Mouse (Mus musculus) lung, postnatal 4 days (tissue): ENCODE data around the gene Lsm7.

Experiments
- DNase-seq, 2 experiments: peaks; one replicate each; pipeline ENCODE4 v3.0.0; 2021

Lsm7 gene

DNA sequence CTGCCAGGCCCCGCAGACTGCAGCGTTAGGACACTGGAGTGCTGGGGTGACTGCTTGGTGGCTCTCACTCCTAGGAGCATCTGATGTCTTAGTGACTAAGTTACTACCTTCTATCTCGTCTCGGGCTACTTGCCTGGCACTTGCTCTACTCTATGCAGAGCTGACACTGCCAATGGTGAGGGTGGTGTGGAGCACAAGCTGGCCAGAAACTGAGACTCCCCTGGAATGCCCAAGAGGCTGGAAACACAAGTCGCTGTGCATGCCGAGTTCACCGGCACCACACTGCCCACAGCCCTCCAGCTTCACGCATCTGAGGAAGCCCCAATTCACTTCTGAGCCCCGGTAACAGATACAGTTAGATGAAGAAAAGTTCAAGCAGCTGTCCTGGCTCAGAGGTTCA is 19.0 kb upstream of the Lsm7 start:
- DNase-seq: no peak

DNA sequence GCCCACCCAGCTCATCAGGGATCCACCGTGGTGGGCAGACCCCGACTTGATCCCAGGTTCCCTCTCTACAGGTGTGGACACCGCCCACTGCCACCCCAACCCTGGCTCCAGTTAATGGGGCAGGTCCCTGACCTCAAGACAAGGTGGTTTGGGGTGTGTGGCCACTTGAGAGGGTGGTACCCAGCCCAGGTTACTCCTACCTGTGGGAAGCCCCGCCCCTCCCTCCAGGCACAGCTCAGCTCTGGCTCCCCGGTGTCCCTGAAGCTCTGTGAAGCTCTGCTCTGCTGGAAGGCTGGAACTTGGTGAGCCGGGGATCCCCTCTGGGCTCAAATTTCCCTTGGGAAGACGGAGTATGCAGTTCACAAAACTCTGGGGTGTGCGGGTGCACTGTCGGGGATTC is 16.6 kb upstream of the Lsm7 start, which contains the start of gene Tmprss9:
TSS of gene Tmprss9 (plus strand) at position 268 of the 400 bp plus-strand sequence.
- no peak for DNase-seq

GRCm38 (mm10) chr10:80870993-80871392 is 16.0 kb upstream of the Lsm7 start:
- no peak for DNase-seq

DNA sequence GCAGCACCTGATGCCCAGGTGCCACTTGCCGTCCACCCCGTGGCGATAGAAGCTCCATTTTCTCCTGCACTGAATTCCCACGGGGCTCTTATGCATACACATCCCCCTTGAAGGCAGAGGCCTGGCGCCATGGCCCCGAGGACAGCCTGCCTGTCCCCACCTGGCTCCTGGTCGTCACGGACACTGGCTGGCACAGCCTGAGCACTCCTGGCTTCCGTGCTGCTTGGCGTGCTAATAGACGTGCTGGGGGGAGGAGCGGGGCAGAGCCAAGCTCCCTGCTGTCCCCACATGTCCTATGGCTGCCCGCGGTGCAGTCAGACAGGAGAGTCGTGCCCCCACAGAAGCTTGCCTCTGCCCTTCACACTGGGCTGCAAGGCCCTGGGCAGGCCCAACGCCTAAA is 9.4 kb upstream of the Lsm7 start:
- DNase-seq: no peak

DNA sequence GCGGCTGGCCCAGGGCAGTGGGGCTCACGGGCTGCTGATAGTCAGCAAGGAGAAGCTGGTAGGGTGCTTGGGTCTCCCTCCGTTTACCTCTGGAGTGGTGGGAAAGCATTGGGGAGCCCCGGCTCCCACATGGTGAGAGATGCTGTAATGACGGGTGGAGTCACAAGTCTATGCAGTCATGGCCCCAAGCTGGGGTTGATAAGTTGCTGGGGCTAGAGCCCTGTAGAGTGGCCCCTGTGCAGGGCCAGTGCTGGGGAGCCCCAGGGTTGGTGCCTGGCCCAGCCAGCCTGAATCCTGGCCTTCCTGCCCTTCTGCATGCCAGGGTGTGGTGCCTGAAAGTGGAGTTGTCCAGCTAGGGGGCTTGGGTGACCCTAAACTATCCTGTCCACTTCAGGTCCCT is 7.3 kb upstream of the Lsm7 start:
- DNase-seq: no peak

- no peak for DNase-seq
Measured at GRCm38 (mm10) chr10:80858350-80858935, 3.4 kb upstream of the Lsm7 start.

- DNase-seq: no peak
Measured at GRCm38 (mm10) chr10:80857848-80858247, 2.8 kb upstream of the Lsm7 start.

DNA sequence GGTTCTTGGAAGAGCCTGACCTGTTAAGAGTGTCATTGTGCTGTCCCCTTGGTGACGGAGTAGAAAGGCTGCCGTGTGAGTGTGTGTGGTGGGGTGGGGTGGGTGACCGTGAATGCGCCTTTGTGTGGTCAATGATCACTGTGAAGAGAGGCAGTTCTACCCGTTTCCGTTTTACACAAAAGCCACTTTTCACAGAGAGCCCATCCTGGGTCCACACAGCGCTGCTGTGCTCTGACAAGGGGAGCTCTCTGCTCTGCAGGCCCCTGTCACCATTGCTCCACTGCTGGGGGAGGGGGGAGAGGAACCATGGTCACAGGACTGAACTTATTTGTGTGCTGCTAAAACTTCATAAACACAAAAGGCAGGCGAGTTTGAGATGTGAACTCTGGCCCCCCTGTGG is 2.4 kb upstream of the Lsm7 start:
- no peak for DNase-seq

GRCm38 (mm10) chr10:80856908-80857307 is 1.9 kb upstream of the Lsm7 start:
- DNase-seq: no peak

DNA sequence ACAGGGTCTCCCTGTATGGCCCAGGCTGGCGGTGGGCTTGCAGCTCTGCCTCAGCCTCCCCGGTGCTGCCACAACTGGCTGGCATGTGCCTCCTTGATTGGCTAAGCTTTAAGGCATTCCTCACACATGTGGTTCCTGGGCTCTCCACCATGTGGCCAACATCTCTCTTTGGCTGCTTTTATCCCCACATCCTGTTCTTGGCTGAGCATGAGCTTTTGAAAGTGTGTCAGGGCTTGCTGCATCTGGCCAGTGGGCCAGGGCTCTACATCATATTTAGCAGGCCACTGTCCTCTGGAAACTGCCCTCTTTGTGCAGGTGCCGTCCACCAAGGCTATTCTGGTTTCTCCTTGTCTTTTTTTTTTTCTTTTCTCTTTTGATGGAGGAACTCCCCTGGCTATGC is 1.3 kb upstream of the Lsm7 start:
- no peak for DNase-seq

DNA sequence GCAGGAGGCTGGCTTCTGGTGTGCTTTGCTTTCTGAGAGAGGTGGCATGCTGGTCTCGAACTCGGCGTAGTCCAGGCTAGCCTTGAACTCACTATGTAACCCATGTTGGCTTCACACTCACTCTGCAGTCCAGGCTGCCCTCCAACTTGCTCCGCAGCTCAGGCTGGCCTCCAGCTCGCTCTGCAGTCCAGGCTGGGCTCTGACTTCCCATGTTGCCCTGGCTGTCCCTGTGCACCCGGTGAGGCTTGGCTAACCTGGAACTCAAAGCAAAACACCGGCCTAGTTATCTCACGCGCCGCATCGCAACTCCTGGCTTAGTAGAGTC is 702 bp upstream of the Lsm7 start:
- DNase-seq: peak in 1 of 2 experiments; percentile 16

GRCm38 (mm10) chr10:80848571-80848970 is 6.4 kb downstream of the Lsm7 start:
- DNase-seq: peak; percentile 77 to 78

DNA sequence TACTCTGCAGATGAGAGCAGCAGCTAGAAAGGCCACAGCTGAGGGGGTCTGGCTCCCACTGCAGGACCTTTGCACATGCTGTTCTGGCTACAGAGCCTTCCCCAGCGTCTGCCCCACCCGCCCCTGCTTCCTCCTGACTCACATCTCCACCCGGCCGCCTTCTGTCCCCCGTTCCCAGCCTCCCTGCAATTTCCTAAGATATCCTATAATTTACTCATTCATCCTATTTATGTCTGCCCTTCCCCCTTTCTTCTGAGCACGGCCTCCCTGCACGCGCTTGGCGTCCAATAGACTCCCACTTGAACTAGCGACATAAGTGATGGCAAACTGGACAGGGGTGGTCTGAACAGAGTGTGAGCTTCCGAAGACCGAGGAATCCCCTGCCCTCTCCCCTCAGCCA is 9.3 kb downstream of the Lsm7 start:
- no peak for DNase-seq

DNA sequence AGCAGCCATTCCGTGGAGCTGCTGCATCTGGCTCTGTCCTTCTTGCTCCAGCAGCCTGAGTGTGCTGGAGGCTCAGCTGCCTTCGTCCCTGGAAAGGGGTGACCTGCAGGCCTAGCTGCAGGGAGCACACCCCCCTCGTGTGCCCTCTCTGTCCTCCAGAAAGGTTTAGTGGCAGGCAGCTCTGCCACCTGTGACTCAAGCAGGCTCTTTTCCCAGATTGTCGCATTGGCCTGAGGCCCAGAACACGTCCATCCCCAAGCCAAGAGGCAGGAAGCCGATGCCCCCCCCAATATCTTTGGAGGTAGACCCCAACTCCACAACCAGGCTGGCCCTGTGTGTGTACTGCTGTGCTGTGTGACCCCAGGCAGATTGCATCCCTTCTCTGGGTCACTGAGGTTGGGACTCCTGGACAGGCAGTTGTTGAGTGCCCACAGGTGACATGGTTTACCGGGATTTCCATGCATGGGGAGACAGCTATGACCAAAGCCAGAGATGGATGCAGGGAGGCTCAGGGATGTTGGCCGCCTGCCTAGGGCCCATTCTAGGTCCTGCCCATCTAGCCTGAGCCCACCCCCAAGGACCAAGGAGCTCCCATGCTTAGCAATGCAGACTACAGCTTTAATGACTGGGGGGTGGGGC is 9.8 kb downstream of the Lsm7 start:
- DNase-seq: no peak

DNA sequence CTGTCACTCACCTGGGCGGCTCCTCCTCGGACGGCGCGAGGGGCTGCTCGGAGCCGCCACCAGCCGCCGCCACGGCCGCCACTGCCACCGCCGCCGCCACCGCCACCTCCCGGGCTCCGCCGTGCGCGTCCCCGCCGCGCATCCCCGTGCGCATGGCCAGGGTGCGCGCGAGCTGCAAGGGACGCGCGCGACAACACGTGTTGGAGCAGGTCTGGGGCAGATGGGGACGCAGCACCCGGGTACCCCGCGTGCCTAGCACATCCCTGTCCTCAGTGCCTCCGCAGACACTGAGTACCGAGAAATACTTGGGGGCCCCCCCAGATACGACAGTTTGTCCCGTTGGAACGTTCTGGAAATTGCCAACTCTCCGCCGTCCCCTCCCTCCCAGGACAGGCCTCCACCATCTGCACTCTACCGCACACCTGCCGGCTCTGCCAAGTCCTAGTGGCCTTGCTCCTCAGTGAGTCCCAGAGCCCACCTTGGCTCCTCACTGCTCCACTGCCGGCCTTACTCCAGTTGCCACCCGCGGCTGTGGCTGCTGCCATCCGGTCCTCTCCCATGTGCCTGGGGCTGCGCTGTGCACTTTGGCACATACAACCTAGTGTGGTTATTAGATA is 11.0 kb downstream of the Lsm7 start, which contains the start of gene Lingo3:
TSS of gene Lingo3 (minus strand) at position 109 of the 617 bp plus-strand sequence.
- no peak for DNase-seq

DNA sequence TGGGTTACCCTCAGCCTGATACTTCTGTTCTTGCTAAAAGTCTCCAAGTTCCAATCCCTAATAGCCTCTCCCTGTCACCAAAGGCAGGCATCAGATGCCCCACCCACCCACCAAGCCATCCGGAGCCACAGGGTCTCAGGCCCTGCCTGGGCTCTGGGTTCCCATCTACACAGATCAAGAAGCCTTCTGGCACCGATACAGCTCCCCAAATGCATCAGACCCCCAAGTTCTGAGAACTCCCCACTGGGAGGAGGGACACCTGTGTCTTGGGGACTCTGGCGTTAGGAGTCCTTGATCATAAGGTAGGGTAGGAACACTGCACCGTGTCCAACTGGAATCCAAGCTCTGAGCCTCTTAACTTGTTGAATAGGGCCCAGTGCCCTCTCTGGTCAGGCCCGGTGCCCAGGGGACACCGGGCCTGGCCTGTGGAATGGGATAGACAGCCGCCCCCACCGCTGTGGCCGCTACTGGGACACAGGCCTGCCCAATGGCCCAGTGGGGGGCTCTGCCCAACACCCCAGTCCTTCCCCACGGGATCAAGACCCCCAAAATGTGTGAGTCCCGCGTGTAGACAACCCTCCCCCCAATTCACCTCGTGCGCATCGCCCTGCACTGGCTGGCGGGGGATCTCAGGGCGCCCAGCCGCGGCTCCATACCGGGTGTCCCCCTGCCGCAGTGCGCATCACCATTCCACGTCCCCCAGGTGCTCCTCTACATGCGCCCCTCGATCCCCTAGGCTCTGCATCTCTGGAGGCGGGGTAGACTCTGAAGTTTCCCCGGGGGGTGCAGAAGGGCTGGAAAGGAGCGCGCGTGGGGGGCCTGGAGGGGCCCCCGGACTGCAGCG is 11.7 kb downstream of the Lsm7 start:
- no peak for DNase-seq

GRCm38 (mm10) chr10:80842334-80842733 is 12.7 kb downstream of the Lsm7 start:
- DNase-seq: no peak

DNA sequence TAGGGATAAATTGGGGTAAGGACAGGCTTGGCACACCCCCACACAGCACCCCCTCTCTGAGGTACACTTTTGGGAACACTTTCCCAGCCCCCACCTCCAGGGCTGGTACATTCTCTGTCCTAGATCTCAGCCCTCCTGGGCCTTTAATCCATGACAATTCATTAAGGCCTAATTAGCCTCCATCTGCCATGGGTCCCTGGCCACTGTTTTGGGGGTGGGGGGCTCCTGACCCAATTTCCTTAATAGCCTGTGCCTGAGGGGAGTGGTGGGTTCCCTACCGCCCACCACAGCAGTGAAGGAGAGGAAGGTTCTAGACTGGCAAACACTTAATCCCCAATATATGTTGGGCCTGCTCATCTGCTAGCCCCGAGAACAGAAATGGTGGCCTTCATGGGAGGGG is 13.3 kb downstream of the Lsm7 start:
- no peak for DNase-seq

- no peak for DNase-seq
Measured at GRCm38 (mm10) chr10:80839848-80840247, 15.2 kb downstream of the Lsm7 start.

DNA sequence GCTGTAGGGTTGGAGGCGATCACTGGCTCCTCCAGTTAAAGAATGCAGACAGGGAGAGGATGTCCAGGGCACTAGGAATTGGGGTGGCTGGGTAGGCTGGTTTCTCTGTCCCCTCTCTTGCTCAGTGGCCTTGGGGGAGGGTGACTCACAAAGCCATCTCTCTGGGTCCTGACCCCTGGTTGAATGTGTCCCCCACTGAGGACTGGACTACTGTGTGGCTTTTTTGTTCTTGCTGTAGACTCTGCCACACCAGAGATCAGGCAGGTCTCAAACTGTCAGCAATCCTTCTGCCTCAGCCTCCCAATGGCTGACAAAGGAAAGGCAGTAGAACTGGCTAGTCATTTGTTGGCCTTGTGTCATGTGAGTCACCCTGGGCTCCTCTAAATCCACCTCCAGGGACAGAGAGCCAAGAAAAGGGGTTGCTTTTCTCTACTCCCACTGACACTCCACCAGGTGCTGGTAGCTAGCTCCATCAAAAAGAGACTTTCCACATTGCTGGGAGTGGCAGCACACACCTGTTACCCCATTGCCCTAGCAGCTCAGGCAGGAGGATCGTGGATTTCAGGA is 16.6 kb downstream of the Lsm7 start:
- DNase-seq: no peak

GRCm38 (mm10) chr10:80837827-80838226 is 17.2 kb downstream of the Lsm7 start:
- no peak for DNase-seq

DNA sequence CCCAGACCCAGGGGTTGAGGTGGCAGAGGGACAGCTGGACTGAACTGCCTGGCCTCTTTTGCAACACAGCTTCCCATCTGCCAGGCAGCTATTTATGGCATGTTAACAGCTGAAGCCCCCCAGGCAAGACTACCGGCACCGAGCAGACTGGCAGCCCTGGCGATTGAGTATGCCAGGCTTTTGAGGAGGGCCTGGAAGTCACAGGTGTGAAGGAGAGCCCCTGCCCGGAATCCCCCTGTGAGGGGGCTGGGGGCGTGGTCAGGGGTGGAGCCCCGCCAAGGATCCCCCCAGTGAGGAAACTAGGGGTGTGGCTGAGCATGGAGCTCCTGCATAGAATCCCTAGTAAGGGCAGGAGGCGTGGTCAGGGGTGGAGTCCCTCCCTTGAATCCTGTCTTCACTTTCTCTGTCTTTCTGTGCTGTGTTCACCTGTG is 18.0 kb downstream of the Lsm7 start:
- DNase-seq: no peak

GRCm38 (mm10) chr10:80835617-80836016 is 19.4 kb downstream of the Lsm7 start:
- no peak for DNase-seq
